10 mouse cellular contexts compared by ENCODE assay signal in the genomic region with DNA sequence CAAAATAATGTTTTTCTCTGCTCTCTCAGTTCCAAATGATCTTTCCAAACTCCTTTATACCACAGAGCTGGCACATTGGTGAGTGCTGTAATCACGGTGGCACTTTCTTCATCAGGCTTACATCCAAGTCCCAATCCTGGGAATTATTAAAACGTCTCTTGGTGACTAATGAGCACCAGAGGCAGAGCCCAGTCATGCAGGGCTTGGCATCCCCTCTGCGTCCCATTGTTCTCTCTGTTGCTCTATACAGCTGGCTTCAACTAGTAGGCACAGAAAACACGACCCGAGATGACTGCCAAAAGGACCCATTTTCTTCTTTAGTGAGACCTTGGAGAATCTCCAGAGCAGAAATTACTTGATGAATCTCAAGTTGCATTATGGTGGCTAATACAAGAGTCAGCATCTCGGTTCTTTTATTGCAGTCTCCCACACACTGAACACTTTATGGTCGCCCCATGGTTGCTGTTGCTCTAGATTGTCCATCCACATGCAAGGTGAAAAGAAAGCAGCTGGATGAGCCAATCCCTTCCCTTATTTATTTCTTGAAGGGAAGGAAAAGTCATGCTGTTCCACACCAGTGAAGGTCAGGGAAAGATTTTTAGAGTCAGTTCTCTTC.
DNase-seq lines count a peak whose midpoint lies in the region; TF ChIP-seq lines count a peak whose summit lies in the region.
"Had no signal": no experiment of that assay in that cellular context is flagged by ENCODE, and none has a peak within 500 bp of the region (broad histone marks: within the 10 kb centered on the region; RNA-seq: fewer than 3 reads in every experiment).

No protein-coding gene starts in this region.

- no peak for TF ChIP-seq CTCF in brain, embryonic 14.5 days (IDR thresholded peaks at IDR 0.05; ENCODE audit: borderline replicate concordance, extremely low read depth, insufficient read depth, insufficient read length)

- intact Hi-C loops in left cerebral cortex, postnatal 14 days (cut with DNase I) = no loop called here
- intact Hi-C loops in gastrocnemius, postnatal 36 days (cut with DNase I) = no loop called here

- DNase-seq in adrenal gland, postnatal 10 days = peak; percentile 11
- no peak for DNase-seq in adrenal gland, postnatal 36 days
- DNase-seq in brain, embryonic 14.5 days (ENCODE audit: low read depth) = peak; percentile 93
- DNase-seq in frontal cortex, postnatal 10 days (ENCODE audit: low spot score in 2 of 2) = peak; percentile 36 to 37
- DNase-seq in left cerebral cortex, postnatal 14 days (ENCODE audit: low spot score in 2 of 2) = peak; percentile 26 to 43
- no peak for DNase-seq in gastrocnemius, adult 8-10 months (ENCODE audit: low spot score in 2 of 2)
- DNase-seq in gastrocnemius, postnatal 36 days = no peak
- DNase-seq in adipocyte (ENCODE audit: low spot score) = no peak
- DNase-seq: adrenal gland, adult 2 months; heart, adult 2 months had no signal

- TF ChIP-seq POLR2A in brain, embryonic 14.5 days (IDR thresholded peaks at IDR 0.05; ENCODE audit: borderline replicate concordance, extremely low read depth, insufficient read depth, insufficient read length, poor library complexity, severe bottlenecking) = no peak

Comparison
In these comparisons a context has a peak if more than half of its experiments do, and no peak if none do; other contexts are left out.
1. DNase-seq: peak in adrenal gland, postnatal 10 days (single experiment), brain, embryonic 14.5 days (single experiment), frontal cortex, postnatal 10 days (2 of 2) and left cerebral cortex, postnatal 14 days (2 of 2); none in adrenal gland, postnatal 36 days (0 of 2), gastrocnemius, adult 8-10 months (0 of 2), gastrocnemius, postnatal 36 days (0 of 2) and adipocyte (single experiment).